Mouse (Mus musculus) kidney, postnatal 10 days (tissue): ENCODE data around the gene Nop9.

Experiments used
- DNase-seq: peaks from one replicate; pipeline ENCODE4 v3.0.0; 2021; ENCODE audit warnings: mixed read lengths

Nop9 gene

DNA sequence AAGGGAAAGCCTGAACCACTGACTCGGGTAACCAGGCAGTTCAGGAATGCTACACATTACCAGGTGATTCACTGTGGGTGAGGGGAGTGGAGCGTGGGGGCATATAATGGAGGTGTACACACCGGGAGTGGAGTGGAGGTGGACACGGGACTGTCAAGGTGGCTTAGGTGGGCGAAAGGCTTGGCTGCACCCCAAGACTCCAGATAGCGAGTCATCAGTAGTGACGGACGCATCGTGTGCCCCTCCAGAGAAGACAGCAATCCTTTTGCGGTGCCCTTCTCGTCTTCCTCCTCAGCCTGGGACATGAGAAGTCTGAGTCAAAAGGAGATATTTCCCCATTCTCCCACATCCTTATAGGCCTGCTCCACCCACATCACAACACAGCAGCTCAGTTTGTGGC, 32.3 kb downstream of the Nop9 start:
- DNase-seq: peak; percentile 5

DNA sequence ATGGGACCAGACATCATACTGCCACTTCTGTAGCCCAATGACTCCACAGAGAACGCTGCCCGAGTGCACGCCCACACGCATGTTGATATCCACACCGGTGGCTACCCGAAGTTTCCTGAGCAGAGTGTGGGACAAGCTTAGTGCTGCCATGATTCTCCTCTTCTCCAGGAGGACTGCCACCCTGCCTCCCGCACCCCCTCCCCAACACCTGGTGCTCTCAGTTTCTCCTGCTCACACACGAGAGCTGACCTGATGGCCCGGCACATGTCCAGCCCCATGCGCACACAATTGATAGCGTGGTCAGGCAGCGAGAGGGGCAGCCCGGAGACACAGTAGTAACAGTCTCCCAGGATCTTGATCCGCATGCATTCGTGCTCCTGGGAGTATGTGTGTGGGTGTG, 33.2 kb downstream of the Nop9 start:
- DNase-seq: peak; percentile 6

DNA sequence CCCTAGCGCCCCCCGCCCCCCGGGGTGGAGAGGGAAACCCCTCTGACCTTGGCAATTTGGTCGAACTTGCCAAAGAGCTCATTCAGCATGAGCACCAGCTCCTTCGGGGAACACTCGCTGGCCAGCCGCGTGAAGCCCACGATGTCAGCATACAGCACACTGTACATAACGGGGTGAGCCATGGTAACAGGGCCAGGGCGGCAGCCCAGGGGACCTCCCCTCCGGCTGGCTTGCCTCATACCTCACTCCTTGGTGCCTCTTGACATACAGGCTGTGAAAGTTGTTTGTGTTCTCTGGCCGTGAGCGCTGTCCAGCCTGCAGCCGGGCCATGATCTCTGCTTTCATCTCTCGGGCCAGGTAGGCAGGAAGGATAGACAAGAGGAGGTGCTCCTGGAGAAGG, 34.2 kb downstream of the Nop9 start:
- peak; percentile 16 for DNase-seq

DNA sequence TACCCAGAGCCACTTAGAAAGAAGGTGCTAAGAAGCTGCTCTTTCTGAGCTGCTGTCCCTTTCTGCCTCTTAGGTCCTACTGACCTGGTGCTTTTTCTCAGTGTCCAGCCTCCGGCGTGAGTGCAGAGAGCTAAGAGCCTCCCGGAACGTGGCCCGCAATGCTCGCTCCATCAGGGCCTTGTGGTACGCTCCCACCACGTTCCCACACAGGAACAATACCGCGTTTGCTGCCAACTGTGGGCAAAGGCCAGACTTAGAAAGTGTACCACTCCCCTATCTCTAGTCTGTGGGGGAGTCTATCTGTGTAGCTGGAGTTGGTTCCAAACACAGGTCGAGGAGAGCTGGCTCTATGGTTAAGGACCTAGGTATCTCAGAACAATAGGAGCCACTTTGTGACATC, 35.2 kb downstream of the Nop9 start:
- DNase-seq: peak; percentile 13

DNA sequence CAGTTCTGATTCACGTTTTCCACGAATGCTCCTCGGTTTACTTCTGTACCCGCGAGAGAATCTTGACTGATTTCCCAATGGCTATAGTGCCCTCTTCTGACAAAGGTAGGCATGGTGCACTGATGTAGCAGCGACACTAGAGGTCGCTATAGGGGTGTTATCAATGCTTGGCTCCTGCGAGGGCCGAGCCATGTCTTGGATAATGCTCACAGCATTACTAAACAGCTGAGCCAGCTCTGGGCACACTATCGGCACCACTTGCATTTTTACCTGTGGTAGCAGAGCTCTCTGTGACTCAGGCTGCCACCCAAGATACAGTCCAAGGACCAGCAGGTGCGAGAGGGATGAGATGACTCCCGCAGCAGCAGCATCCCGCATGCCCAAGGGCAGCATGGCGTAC, 35.8 kb downstream of the Nop9 start:
- peak; percentile 81 for DNase-seq

DNA sequence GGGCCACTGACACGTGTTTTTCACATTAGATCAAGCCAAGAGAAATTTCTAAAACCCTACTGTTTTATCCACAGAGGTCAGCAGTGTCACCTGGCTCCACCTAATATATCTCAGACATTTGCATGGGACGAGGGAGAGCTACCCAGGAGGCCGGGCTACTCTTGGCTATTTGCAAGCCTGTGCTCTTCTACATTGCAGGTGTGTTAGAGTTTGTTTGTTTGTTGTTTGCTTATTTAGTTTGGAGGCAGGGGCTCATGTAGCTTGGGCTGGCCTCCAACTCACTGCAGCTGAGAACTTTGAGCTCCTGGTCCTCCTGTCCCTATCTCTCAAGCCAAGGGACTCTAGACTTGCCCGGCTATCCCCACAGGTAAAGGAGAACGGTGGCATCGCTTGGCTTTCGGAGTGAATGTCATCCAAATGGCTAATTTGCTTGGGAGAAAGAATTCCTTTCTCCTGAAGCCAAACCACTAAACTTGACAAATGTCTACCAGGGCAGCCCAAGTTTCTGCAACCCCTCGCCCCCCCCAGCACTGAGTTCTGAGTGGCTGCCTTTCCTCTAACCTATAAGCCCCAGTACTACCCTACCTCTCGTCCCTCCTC, 37.0 kb downstream of the Nop9 start:
- no peak for DNase-seq

DNA sequence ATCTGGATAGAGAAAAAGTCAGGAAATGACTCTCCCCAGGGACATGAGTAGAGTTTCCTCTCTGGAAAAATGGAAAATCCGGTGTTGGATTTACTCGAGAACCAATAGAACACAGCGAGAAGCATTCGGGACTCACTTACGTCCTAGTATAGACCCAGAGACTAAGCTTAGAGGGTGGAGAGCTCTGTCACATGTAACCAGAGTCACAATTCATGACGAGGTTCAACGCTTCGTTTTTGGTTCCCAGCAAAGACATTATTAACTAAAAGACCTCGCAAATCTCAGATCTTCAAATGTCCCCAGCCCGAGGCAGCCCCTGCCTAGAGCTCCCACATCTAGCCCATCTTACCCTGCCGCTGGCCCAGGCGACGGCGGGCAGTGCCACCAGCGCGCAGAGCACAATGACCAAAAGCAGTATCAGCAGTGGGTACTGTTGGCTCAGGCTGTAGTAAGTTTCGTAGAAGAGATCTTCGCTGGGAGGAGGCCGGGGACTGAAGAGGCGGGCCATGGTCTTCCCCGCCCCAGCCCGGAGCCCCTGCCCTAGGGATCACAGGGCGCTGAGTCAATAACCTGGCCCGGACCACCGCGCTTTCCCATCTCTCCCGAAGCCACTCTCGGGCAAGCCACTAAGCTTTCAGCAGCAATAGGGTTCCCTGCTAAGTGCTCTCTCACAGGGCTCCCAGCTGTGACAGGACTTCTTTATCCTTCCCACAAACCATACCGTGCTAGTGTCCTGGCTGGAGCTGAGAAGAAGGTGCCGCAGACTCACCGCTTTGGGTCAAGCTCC, 37.9 kb downstream of the Nop9 start:
- DNase-seq: peak; percentile 48

DNA sequence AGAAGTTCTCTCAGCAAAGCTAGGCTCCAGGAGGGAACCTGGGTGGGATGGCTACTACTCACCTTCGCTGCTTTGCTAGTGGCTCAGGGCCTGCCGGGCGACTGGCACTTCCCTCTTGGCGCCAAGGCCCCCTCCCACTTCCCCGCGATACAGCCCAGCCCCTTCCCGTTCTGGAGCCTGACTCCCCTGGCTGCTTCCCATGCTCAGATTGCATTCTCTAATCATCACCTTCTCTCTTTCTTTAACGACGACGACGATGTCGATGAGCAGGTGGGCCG, 38.4 kb downstream of the Nop9 start, which contains the start of gene Adcy4:
TSS of gene Adcy4 (minus strand) at position 138 of the 278 bp plus-strand sequence.
- DNase-seq: peak; percentile 59

DNA sequence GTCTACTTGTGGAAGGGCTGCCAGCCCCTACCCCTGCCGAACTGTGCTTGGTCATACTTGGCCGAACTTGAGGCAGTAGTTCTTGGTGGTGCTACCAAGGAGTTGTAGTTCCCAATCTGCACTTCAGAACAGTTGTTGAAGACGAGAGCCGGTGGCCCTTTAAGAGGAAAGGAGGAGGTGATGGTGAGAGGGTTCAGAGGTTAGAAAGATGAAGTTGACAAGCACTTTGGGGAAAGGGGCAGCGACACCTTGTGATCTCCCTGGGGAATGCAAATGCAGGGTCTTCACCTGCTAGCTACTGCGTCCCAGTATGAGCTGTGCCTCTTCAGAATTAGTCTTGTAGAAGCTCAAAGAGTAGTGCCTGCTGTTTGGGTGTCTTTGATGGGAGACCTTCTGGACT, 39.7 kb downstream of the Nop9 start:
- DNase-seq: no peak

DNA sequence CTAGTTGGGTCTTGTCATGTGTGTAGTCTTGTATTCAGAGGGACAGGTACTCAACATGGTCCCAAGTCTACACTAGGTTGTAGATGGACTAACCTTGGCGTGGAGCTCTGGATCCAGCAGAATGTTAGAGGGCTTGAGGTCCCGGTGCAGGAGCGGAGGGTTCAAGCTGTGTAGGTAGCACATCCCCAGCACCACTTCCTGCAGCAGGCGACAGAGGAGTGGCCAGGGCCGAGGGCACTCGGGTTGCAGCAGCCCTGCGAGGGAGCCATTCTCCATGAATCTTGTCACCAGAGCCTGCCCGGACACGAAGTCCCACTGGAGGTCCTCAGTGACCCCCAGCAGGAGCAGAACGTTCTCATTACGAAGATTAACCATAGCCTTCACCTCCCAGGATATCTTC, 42.2 kb downstream of the Nop9 start:
- no peak for DNase-seq

DNA sequence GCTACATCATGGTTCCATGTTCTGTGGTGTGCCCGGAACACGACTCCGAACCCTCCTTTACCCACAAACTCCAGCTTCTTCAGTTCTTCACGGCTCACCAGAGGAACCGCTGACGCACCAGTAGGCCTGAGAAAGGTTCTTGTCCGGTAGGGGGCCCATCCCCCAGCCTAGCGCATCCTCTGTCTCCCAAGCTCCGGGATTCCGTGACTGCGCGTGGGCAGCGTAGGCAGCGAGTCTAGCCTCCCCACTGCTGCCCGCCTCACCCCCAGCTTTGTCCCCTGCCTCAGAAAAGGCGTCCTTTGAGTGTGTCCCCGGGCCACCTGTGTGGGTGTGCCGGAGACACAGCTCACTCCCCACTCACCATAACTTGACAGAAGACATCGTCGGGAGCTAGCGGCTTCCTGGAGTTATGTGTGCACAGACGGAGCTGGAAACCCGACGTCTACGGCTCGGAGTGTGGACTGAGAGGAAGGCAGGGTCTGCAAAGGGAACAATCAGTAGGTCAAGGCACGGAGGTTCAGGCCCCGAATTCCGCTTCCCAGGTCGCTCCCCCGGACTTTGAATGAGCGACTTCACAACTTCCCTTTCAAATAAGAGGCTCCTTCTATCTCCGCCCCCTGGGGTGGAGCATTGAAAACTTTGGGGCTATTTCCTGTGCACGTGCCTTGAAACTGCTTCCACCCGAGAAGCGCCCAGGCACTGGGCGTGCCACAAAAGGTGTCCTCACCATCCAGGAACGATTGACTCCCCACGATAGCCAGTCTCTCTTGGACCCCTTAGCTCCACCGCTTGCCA, 43.0 kb downstream of the Nop9 start, which contains the start of gene Ripk3:
TSS of gene Ripk3 (minus strand) at position 610 of the 795 bp plus-strand sequence.
- peak; percentile 63 for DNase-seq

DNA sequence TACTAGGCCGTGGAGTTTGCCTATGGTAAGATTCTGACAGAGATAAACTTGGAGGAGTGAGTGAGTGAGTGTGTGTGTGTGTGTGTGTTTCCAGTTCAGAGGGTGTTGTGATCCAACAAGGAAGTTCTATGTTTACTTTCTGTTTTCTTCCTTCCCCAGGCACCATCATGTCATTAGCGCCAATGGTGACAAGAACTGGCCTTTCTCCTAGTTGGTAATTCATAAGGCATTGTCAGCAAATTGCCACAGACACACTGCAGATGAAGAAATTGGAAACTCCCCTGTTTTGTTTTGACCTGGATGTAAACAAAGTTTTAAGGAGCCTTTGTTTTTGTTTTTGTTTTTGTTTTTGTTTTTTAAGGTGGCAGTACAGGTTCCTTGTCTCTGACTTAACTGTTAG, 48.0 kb downstream of the Nop9 start:
- no peak for DNase-seq

DNA sequence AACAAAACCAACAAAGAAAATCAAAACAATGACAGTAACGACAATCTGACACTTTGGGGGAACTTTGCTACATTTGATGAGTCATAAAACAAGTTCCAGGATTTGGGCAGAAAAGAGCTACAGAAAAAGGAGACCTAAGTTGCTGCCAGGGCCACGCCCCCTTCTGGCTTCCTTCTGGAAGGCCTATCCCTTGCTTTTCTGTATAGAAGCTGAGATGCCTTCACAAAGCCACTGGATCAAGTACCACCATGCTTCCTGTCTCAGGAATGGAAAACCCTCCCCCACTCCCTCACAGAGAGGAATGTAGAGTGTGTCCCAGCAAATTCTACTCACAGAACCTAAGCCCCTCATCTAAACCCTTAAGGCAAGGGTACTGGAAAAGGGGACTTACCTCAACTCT, 48.5 kb downstream of the Nop9 start:
- no peak for DNase-seq

DNA sequence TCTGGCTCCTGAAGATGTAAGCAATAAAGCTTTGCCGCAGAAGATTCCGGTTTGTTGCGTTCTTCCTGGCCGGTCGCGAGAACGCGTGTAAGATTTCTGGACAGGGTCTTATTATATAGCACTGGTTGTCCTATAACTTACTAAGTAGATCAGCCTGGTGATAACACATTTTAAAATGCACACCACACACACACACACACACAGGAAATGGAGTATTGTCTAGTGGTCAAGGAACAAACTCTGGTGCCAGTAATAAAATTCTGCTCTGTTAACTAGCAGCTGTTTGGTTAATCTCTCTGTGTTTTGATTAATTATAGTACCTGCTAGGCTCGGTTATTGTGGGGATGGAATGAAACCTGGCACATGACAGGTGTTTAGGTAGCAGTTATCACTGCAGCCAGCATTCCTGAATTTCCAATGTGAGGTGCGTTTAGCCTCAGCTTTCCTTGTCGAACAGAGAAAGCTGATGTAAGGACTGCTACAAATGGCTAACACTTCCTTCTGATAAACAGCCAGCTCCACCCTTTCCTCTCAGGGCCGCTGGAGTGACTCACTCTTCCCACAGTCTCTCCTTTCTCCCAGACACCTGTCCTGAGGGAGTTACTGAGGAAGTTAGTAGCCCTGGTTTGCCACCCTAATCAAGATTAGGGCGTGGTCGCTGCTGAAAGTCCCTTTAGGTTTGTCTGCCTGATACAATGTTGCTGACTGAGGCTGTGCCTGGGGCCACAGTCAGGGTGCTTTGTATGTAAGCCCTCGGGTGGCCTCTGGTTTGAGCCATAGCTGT, 50.1 kb downstream of the Nop9 start:
- DNase-seq: no peak
